Mouse (Mus musculus): ENCODE results near the gene Disc1. TPM values are rescaled to one million over a fixed set of nuclear protein-coding genes. Genes with fewer than 3 reads are reported as not detected.
A peak's percentile ranks its signal among the peaks of the same experiment; 100 is the strongest.

Gene Disc1
- polyA plus RNA-seq, 1 experiment from 2014 or later = 0.30 TPM

DNA sequence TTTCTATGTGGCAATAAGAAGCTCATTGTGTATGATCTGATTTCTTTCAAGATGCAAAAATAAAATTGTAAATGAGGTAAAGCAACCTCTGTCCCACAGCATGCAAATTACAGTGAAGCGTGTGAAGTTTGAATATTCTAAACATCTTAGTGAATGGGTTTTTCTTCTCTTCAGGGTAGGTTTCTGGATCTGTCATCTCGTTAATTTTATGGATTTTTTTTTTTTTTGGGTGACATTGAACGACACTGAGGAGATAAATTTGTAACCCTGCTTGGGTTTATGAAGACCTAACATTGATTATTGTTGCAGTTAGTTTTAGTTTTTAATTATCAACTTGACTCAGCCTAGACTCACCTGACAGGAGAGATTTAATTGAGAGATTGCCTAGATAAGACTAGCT is 43.1 kb downstream of the Disc1 start:
- no peak overlapping the region for H3K4me2 ChIP-seq (ENCODE audit: low read depth, low read length)
- H3K36me3 ChIP-seq (ENCODE audit: control insufficient read depth, insufficient read depth) = no peaks in the 10 kb centered on the region
- H3K4me3 ChIP-seq (ENCODE audit: low read depth, low read length) = no peak overlapping the region
- H3K27me3 ChIP-seq (ENCODE audit: control insufficient read depth, insufficient read depth, low read depth, low read length) = no peaks in the 10 kb centered on the region
- 60% methylated on average over 3 of the region's 3 CpGs for WGBS (ENCODE audit: insufficient replicate concordance)
- no peaks in the 10 kb centered on the region for H3K9me3 ChIP-seq (replicated peaks; ENCODE audit: control insufficient read depth, low read length)
- no peak overlapping the region for H3K9ac ChIP-seq (ENCODE audit: low read depth, low read length)
- no peak overlapping the region for H3K27ac ChIP-seq (ENCODE audit: low read length)
- no peaks in the 10 kb centered on the region for H3K4me1 ChIP-seq (ENCODE audit: control insufficient read depth, low read depth, low read length)
- no peak for ATAC-seq (ENCODE audit: low read depth)

DNA sequence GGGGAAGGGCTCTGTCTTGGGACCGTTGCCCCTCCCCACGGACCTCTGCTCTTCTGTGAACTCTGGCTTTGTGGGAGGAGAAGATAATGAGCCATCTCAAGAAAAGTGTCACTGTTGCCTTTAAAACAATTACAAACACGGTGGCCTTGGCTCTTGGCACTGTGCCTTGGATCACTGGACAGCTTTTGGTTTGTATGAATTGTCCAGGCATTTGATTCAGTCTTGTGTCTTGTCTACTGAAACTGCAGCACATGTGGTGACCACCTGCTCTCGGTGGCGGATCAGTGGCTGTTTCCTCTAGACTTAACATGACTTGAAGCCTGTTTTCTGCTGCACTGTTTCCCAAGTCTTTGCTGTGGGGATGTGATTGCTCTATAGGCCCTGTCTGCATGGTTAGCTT is 44.1 kb downstream of the Disc1 start:
- WGBS (ENCODE audit: insufficient replicate concordance) = 59% methylated on average over 5 of the region's 5 CpGs
- ATAC-seq (ENCODE audit: low read depth) = no peak
- H3K36me3 ChIP-seq (ENCODE audit: control insufficient read depth, insufficient read depth) = no peaks in the 10 kb centered on the region

DNA sequence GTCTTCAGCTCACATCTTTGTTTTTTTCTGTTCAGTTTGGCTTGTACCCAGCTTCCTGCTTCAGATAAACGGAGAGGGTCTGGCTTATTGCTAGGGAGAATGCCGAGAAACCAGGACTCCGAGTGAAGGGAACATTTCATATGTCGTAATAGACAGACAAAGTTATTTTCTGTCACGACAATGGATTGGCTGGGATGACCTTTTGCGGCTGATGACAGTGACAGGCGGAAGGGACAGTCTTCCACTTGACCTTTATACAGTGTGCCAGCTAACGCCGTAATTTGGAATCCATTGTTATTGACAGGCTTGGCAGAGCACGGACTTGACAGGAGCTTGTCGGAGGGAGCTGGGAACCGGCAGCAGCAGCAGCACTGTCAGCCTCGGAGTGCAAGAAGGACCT is 48.3 kb downstream of the Disc1 start:
- no peaks in the 10 kb centered on the region for H3K9me3 ChIP-seq (replicated peaks; ENCODE audit: control insufficient read depth, low read length)
- H3K27ac ChIP-seq (ENCODE audit: low read length) = no peak overlapping the region
- no peaks in the 10 kb centered on the region for H3K4me1 ChIP-seq (ENCODE audit: control insufficient read depth, low read depth, low read length)
- no peak overlapping the region for H3K4me3 ChIP-seq (ENCODE audit: low read depth, low read length)
- ATAC-seq (ENCODE audit: low read depth) = no peak
- no peak overlapping the region for H3K4me2 ChIP-seq (ENCODE audit: low read depth, low read length)
- 67% methylated on average over 13 of the region's 13 CpGs for WGBS (ENCODE audit: insufficient replicate concordance)
- no peak overlapping the region for H3K9ac ChIP-seq (ENCODE audit: low read depth, low read length)
- no peaks in the 10 kb centered on the region for H3K36me3 ChIP-seq (ENCODE audit: control insufficient read depth, insufficient read depth)
- no peaks in the 10 kb centered on the region for H3K27me3 ChIP-seq (ENCODE audit: control insufficient read depth, insufficient read depth, low read depth, low read length)

More for the DNA sequence above, 44.1 kb downstream of the Disc1 start:
- Histone ChIP-seq H3K27me3 (ENCODE audit: control insufficient read depth, insufficient read depth, low read depth, low read length) (no peaks in the 10 kb centered on the region), H3K27ac (ENCODE audit: low read length) (no peak overlapping the region), H3K9ac (ENCODE audit: low read depth, low read length) (no peak overlapping the region), H3K4me3 (ENCODE audit: low read depth, low read length) (no peak overlapping the region), H3K4me1 (ENCODE audit: control insufficient read depth, low read depth, low read length) (no peaks in the 10 kb centered on the region), H3K9me3 (replicated peaks; ENCODE audit: control insufficient read depth, low read length) (no peaks in the 10 kb centered on the region), H3K4me2 (ENCODE audit: low read depth, low read length) (no peak overlapping the region)

DNA sequence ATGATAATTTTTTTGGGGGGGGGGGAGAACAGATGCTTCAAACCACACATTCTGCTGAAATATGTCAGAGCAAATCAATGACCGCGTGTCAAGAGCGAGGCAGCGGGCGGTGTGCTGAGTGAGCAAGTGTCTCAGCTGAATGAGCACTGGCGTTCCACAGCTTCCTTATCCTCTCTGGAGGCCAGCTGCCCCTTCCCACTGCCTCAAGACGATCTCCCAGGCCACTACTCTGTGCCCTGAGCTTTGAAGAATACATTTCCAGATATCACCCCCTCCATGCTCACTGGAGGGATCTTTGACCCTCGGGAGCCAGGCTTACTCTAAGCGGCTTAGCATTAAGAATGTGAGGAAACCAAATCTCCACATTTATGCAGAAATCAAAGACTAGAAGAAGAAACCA is 59.2 kb downstream of the Disc1 start:
- no peaks in the 10 kb centered on the region for H3K27me3 ChIP-seq (ENCODE audit: control insufficient read depth, insufficient read depth, low read depth, low read length)
- H3K4me3 ChIP-seq (ENCODE audit: low read depth, low read length) = no peak overlapping the region
- H3K27ac ChIP-seq (ENCODE audit: low read length) = no peak overlapping the region
- no peaks in the 10 kb centered on the region for H3K4me1 ChIP-seq (ENCODE audit: control insufficient read depth, low read depth, low read length)
- no peaks in the 10 kb centered on the region for H3K36me3 ChIP-seq (ENCODE audit: control insufficient read depth, insufficient read depth)
- H3K9ac ChIP-seq (ENCODE audit: low read depth, low read length) = no peak overlapping the region
- 57% methylated on average over 9 of the region's 9 CpGs for WGBS (ENCODE audit: insufficient replicate concordance)
- no peaks in the 10 kb centered on the region for H3K9me3 ChIP-seq (replicated peaks; ENCODE audit: control insufficient read depth, low read length)
- no peak overlapping the region for H3K4me2 ChIP-seq (ENCODE audit: low read depth, low read length)
- ATAC-seq (ENCODE audit: low read depth) = no peak

DNA sequence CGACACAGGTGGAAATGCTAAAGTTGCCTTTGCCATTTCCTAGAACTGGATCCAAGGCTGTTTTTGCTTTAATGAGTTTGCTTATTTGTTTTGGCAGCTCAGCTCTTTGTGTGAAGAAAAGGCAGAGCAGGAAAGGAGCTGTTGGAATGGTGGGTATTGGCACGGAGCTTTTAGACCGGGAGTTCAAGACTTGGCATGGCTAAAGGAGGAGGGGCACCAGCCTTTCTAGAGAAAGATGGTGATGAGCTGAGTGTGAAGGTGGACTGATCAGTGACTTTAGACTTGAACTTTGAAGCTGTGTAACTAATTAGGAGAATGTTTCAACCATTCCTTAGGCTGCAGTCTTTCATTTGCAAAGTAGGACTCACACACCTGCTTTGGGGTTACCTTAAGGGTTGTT is 59.8 kb downstream of the Disc1 start:
- Histone ChIP-seq H3K36me3 (ENCODE audit: control insufficient read depth, insufficient read depth) (no peaks in the 10 kb centered on the region), H3K4me2 (ENCODE audit: low read depth, low read length) (no peak overlapping the region)
- WGBS (ENCODE audit: insufficient replicate concordance) = 78% methylated on average over 3 of the region's 3 CpGs

DNA sequence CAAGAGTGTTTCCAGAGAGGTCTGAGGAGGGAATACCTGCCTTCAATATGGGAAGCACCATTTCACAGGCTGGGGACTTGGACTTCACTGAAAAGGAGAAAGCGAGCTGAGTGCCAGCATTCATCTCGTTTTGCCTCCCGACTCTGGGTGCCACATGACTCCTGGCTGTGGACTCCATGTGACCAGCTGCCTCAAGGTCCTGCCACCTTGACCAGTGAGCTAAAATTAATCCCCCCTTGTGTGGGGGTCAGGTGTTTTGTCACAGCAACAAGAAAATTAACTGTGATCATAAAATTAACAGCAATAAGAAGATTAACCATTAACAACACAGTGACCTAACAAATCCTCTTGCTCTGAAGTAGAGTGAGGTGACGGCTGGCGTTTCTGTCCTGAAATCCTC is 61.3 kb downstream of the Disc1 start:
- Histone ChIP-seq H3K4me3 (ENCODE audit: low read depth, low read length) (no peak overlapping the region), H3K4me2 (ENCODE audit: low read depth, low read length) (no peak overlapping the region), H3K27ac (ENCODE audit: low read length) (no peak overlapping the region), H3K27me3 (ENCODE audit: control insufficient read depth, insufficient read depth, low read depth, low read length) (no peaks in the 10 kb centered on the region), H3K36me3 (ENCODE audit: control insufficient read depth, insufficient read depth) (no peaks in the 10 kb centered on the region), H3K9ac (ENCODE audit: low read depth, low read length) (no peak overlapping the region), H3K9me3 (replicated peaks; ENCODE audit: control insufficient read depth, low read length) (no peaks in the 10 kb centered on the region), H3K4me1 (ENCODE audit: control insufficient read depth, low read depth, low read length) (no peaks in the 10 kb centered on the region)
- ATAC-seq (ENCODE audit: low read depth) = no peak
- 70% methylated on average over 5 of the region's 5 CpGs for WGBS (ENCODE audit: insufficient replicate concordance)

More for the DNA sequence above, 59.8 kb downstream of the Disc1 start:
- Histone ChIP-seq H3K9ac (ENCODE audit: low read depth, low read length) (no peak overlapping the region), H3K27me3 (ENCODE audit: control insufficient read depth, insufficient read depth, low read depth, low read length) (no peaks in the 10 kb centered on the region), H3K9me3 (replicated peaks; ENCODE audit: control insufficient read depth, low read length) (no peaks in the 10 kb centered on the region), H3K4me1 (ENCODE audit: control insufficient read depth, low read depth, low read length) (no peaks in the 10 kb centered on the region), H3K27ac (ENCODE audit: low read length) (no peak overlapping the region), H3K4me3 (ENCODE audit: low read depth, low read length) (no peak overlapping the region)
- ATAC-seq (ENCODE audit: low read depth) = no peak

DNA sequence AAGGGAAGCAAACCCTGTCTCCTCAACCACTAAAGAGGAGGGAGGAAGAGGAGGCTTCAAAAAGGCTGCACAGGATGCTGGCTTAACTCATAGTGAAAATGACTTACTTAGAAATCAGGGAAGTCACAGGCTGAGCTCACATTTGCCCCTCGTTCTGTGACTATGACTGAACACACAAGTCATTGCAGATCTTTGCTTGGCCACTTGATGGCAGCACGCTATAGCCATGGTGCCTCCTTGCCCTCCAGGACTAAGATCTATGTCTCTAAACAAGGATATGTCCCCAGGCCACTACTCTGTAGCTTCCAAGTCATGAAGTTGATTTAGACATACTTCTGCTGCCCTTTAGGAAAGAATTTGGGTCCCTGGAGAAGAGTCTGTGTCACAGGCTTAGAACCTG is 62.6 kb downstream of the Disc1 start:
- Histone ChIP-seq H3K4me2 (ENCODE audit: low read depth, low read length) (no peak overlapping the region), H3K9ac (ENCODE audit: low read depth, low read length) (no peak overlapping the region), H3K4me3 (ENCODE audit: low read depth, low read length) (no peak overlapping the region), H3K36me3 (ENCODE audit: control insufficient read depth, insufficient read depth) (no peaks in the 10 kb centered on the region), H3K27ac (ENCODE audit: low read length) (no peak overlapping the region), H3K27me3 (ENCODE audit: control insufficient read depth, insufficient read depth, low read depth, low read length) (no peaks in the 10 kb centered on the region), H3K9me3 (replicated peaks; ENCODE audit: control insufficient read depth, low read length) (no peaks in the 10 kb centered on the region), H3K4me1 (ENCODE audit: control insufficient read depth, low read depth, low read length) (no peaks in the 10 kb centered on the region)
- 15% methylated on average over 2 of the region's 2 CpGs for WGBS (ENCODE audit: insufficient replicate concordance)
- no peak for ATAC-seq (ENCODE audit: low read depth)

DNA sequence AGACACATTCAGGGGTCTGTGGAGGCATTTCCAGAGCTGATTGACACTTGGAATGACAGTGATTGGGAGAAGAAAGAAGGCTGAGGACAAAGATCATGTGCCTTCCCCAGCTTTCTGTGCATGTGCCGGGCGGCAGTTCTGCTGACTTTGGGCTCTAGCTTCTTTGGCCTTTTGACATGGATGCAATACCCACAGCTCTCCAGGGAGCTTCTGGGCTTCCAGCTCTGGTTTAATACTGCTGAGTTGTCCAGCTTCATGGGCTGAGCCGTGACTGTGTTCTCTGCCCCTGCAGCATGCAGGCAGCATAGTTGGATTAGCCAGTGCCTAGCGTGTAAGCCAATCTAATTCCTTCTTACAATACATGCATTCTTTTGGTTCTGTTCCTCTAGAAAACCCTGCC is 72.5 kb downstream of the Disc1 start:
- no peaks in the 10 kb centered on the region for H3K27me3 ChIP-seq (ENCODE audit: control insufficient read depth, insufficient read depth, low read depth, low read length)
- H3K27ac ChIP-seq (ENCODE audit: low read length) = no peak overlapping the region
- WGBS (ENCODE audit: insufficient replicate concordance) = 67% methylated on average over 4 of the region's 4 CpGs
- H3K4me1 ChIP-seq (ENCODE audit: control insufficient read depth, low read depth, low read length) = no peaks in the 10 kb centered on the region
- H3K36me3 ChIP-seq (ENCODE audit: control insufficient read depth, insufficient read depth) = no peaks in the 10 kb centered on the region
- H3K9ac ChIP-seq (ENCODE audit: low read depth, low read length) = no peak overlapping the region
- no peak overlapping the region for H3K4me3 ChIP-seq (ENCODE audit: low read depth, low read length)
- no peaks in the 10 kb centered on the region for H3K9me3 ChIP-seq (replicated peaks; ENCODE audit: control insufficient read depth, low read length)
- ATAC-seq (ENCODE audit: low read depth) = no peak
- H3K4me2 ChIP-seq (ENCODE audit: low read depth, low read length) = no peak overlapping the region

DNA sequence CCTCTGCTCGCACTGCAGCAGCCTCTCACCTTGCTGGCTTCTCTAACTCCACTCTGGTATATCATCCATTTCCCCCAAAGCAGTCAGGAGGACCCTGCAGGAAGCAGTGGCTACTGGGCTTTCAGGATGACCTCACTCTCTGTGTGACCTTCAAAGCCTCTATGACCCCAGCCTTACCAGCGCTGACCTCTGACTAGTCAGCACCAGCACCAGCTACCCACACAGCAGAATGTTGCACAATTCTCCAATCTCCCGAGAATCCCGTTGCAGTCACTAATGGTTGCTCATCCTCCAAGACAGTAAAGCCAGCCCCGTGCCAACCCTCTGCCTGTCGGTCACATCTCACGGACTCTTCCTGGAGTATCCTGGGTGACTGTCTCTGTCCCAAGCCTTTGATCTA is 73.6 kb downstream of the Disc1 start:
- Histone ChIP-seq H3K36me3 (ENCODE audit: control insufficient read depth, insufficient read depth) (no peaks in the 10 kb centered on the region), H3K27ac (ENCODE audit: low read length) (no peak overlapping the region), H3K9me3 (replicated peaks; ENCODE audit: control insufficient read depth, low read length) (no peaks in the 10 kb centered on the region), H3K4me2 (ENCODE audit: low read depth, low read length) (no peak overlapping the region), H3K9ac (ENCODE audit: low read depth, low read length) (no peak overlapping the region), H3K27me3 (ENCODE audit: control insufficient read depth, insufficient read depth, low read depth, low read length) (no peaks in the 10 kb centered on the region), H3K4me3 (ENCODE audit: low read depth, low read length) (no peak overlapping the region), H3K4me1 (ENCODE audit: control insufficient read depth, low read depth, low read length) (no peaks in the 10 kb centered on the region)
- WGBS (ENCODE audit: insufficient replicate concordance) = 67% methylated on average over 7 of the region's 7 CpGs
- ATAC-seq (ENCODE audit: low read depth) = peak; percentile 65

DNA sequence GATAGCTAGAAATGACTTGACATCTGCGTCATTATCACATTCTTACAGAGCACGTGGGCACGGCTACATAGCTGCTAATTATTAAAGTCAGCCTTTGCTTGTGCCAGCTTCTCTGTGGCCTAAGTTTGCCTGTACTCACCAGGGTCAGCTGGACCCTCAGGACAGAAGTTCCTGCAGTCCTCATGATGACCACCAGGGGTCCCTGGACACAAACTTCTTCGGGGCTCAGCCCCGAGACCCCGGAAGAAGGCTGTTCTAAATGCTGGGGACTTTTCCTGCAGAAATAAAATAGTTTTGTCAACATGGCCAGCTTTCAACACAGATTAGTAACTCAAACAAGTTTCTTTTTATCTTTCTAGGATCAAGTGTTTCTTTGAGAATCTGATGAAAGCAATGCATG is 74.3 kb downstream of the Disc1 start:
- Histone ChIP-seq H3K4me2 (ENCODE audit: low read depth, low read length) (no peak overlapping the region), H3K4me1 (ENCODE audit: control insufficient read depth, low read depth, low read length) (no peaks in the 10 kb centered on the region), H3K9ac (ENCODE audit: low read depth, low read length) (no peak overlapping the region), H3K4me3 (ENCODE audit: low read depth, low read length) (no peak overlapping the region), H3K36me3 (ENCODE audit: control insufficient read depth, insufficient read depth) (no peaks in the 10 kb centered on the region), H3K27me3 (ENCODE audit: control insufficient read depth, insufficient read depth, low read depth, low read length) (no peaks in the 10 kb centered on the region), H3K27ac (ENCODE audit: low read length) (no peak overlapping the region), H3K9me3 (replicated peaks; ENCODE audit: control insufficient read depth, low read length) (no peaks in the 10 kb centered on the region)
- WGBS (ENCODE audit: insufficient replicate concordance) = 33% methylated on average over 6 of the region's 6 CpGs
- ATAC-seq (ENCODE audit: low read depth) = no peak
